Mouse (Mus musculus) G1E (cell line): ENCODE measurements at regions not wholly inside any gene's neighbourhood (a gene's known extent, or its start where the extent isn't known, plus 50 kb on each side); places are given as distances from the start of the nearest gene placed in this dataset.
"Not testable (repeated sequence)": the region's sequence is repeated elsewhere in the genome, so short reads cannot be mapped to it uniquely, and the experiment has no call there.

Experiments
- ATAC-seq: 2 replicates; pipeline ENCODE4 v1.8.0; 2016; ENCODE audit warnings: mild to moderate bottlenecking; ENCODE audit not compliant: insufficient number of reproducible peaks, poor library complexity, low FRiP score, severe bottlenecking; ENCODE audit errors: extremely low read depth
- DNase-seq: peaks from one replicate; pipeline ENCODE4 v3.0.0; 2012; ENCODE audit warnings: low spot score
- H3K27me3 ChIP-seq: 2 replicates; pipeline ENCODE4 v1.6.1; 2012; ENCODE audit warnings: mild to moderate bottlenecking, low read length, inconsistent platforms; ENCODE audit not compliant: insufficient read depth
- H3K36me3 ChIP-seq: replicated peaks from 2 replicates; pipeline ENCODE3; 2012; ENCODE audit warnings: mild to moderate bottlenecking, inconsistent platforms
- H3K4me1 ChIP-seq: 2 replicates; pipeline ENCODE4 v1.6.1; 2012; ENCODE audit warnings: low read depth, low read length, inconsistent platforms, mixed read lengths; ENCODE audit not compliant: insufficient read depth
- H3K4me3 ChIP-seq: 2 replicates; pipeline ENCODE4 v1.5.1; 2012; ENCODE audit warnings: low read depth, mild to moderate bottlenecking, inconsistent platforms, low read length, moderate library complexity, mixed read lengths
- H3K9me3 ChIP-seq: replicated peaks from 2 replicates; pipeline ENCODE4 v1.6.1; 2012; ENCODE audit warnings: inconsistent platforms
- CTCF ChIP-seq: IDR thresholded peaks from 2 replicates; pipeline ENCODE4 v1.5.1; 2012; ENCODE audit warnings: low read depth, low read length, inconsistent platforms, mixed read lengths
- GATA1 ChIP-seq: IDR thresholded peaks from 2 replicates; pipeline ENCODE4 v1.6.1; 2012; ENCODE audit warnings: borderline replicate concordance, low read length, inconsistent platforms, mixed read lengths
- GATA2 ChIP-seq: IDR thresholded peaks from 2 replicates; pipeline ENCODE4 v1.6.1; 2012; ENCODE audit warnings: low read depth, low read length, inconsistent platforms, borderline replicate concordance
- POLR2AphosphoS5 ChIP-seq: IDR thresholded peaks from 2 replicates; pipeline ENCODE4 v1.6.1; 2012; ENCODE audit warnings: low read depth, low read length, inconsistent platforms; ENCODE audit not compliant: insufficient replicate concordance
- TAL1 ChIP-seq: conservative IDR thresholded peaks from 2 replicates; pipeline ENCODE4 v1.6.1; 2012; ENCODE audit warnings: low read depth, low read length, inconsistent platforms, mixed read lengths

DNA sequence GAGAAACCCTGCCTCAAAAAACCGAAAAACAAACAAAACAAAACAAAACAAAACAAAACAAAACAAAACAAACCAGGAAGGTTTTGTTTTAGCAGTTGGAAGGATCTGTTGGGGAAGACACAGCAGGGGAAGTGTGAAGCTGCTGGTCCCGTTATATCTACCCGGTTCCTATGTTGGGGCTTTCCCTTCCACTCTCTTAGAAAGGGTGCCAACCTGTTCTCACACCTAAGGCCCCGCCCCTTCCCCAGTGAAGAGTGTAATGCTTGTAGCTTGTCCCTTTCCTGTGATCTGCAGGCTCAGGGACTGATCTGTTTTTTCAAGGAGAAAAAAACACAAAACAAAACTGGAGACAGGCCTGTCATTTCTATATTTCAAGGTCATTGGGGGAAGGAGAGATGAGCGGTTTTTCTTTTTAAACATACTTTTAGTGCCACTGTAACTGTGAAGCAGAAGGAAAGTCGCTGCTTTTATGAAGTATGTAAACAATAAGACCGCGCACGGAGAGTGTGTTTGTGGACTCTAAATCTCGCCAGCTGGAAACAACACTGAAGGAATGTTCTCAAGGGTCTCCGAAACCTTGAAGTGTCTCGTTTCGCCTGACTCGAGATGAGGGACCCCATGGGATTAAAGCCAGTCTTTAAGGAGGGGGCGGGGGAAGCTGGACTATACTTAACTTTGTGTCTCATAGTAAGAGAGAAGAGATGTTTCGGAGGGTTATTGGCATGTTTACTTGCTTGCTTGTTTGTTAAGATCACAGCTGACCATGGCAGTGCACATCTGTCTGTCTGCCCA is 256.1 kb downstream of the Prex1 start:
- H3K27me3 ChIP-seq = no peaks in the 10 kb centered on the region
- peaks cover 74% of the 10 kb centered on the region for H3K9me3 ChIP-seq
- no peak for ATAC-seq
- no peak for DNase-seq
- no peaks in the 10 kb centered on the region for H3K4me1 ChIP-seq
- no peaks in the 10 kb centered on the region for H3K36me3 ChIP-seq
- TF ChIP-seq GATA2 = no peak
- no peak for TF ChIP-seq GATA1
- TF ChIP-seq CTCF = no peak
- TF ChIP-seq TAL1 = no peak
- TF ChIP-seq POLR2AphosphoS5 = no peak
- no peak overlapping the region for H3K4me3 ChIP-seq

DNA sequence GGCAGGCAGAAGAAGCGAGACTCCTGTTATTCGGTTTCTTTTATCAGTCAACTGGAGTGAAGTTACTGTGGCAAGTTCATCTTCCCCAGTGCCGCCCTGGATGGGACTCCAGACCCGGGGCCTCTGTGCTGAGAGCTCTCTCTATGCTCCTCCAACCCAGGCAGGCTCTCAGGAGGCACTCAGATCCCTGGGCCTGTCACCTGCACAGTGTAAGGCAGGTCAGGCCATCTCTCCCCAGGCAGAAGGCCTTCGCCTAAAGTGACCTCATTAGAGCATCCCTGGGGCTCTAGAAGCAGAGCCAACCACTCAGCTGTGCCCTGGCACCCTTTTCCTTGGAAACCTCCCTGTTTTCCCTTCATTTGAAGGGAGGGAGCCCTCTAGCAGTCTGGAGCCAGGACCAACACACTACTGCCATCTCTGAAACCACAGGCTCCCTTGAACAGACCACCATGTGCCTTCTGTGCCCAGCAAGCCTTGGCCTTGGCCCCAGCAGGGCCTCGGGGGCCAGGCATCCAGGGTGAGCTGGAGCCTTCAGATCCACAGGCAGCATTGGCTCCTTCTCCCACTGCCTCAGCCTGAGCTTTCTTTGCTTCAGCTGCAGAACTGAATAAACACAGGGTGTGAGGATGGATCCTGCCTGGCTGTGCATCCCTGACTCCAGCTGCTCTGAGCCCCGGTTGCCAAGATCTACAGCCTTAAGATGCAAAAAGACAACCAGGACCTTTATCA is 259.3 kb downstream of the Prex1 start:
- not testable (repeated sequence) for H3K36me3 ChIP-seq, H3K27me3 ChIP-seq, H3K4me3 ChIP-seq, H3K4me1 ChIP-seq, ATAC-seq, DNase-seq
- H3K9me3 ChIP-seq = peaks cover 79% of the 10 kb centered on the region

DNA sequence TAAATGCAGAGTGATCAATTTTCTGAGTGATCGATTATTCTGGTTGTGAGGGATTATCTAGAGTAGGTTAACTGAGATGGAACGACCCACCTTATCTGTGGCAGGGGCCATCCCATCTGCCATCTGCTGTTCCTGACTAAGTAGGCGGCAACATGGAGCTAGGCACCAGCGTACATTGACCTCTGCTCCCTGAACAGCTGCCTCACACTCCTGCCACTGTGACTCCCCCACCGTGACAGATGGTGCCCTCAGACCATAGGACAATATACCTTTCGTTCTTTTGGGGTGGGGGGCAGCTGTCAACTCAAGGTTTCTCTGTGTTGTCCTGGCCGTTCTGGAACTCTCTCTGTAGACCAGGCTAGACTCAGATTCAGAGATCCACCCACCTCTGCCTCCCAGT is 262.7 kb downstream of the Prex1 start:
- DNase-seq (no peak), ATAC-seq (no peak)
- Histone ChIP-seq H3K4me3 (no peak overlapping the region), H3K27me3 (no peaks in the 10 kb centered on the region), H3K9me3 (peaks cover 84% of the 10 kb centered on the region), H3K36me3 (no peaks in the 10 kb centered on the region), H3K4me1 (no peaks in the 10 kb centered on the region)
- TF ChIP-seq POLR2AphosphoS5 = no peak
- no peak for TF ChIP-seq CTCF
- no peak for TF ChIP-seq GATA1
- no peak for TF ChIP-seq TAL1
- TF ChIP-seq GATA2 = no peak

DNA sequence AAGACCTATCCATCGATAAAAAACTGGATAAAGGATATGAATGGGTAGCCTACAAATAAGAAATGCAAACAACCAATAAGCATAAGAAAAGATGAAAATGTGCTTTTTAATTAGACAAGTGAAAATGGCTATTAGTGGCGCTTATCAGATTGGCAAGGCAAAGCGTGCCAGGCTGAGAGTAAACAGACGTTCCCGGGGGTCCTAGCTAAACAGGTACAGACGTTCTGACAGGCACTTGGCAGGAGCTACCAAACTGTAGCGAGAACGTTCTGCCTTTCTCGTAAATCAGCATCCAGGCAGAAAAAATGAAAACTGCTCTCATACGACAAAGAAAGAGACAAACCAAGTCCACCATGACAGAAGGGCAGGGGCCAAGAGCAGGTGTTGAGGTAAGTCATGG is 263.3 kb downstream of the Prex1 start:
- Histone ChIP-seq H3K9me3 (peaks cover 82% of the 10 kb centered on the region), H3K27me3 (no peaks in the 10 kb centered on the region), H3K36me3 (no peaks in the 10 kb centered on the region), H3K4me1 (no peaks in the 10 kb centered on the region), H3K4me3 (no peak overlapping the region)
- no peak for TF ChIP-seq GATA2
- TF ChIP-seq POLR2AphosphoS5 = no peak
- TF ChIP-seq TAL1 = no peak
- no peak for TF ChIP-seq CTCF
- TF ChIP-seq GATA1 = no peak
- DNase-seq (no peak), ATAC-seq (no peak)

DNA sequence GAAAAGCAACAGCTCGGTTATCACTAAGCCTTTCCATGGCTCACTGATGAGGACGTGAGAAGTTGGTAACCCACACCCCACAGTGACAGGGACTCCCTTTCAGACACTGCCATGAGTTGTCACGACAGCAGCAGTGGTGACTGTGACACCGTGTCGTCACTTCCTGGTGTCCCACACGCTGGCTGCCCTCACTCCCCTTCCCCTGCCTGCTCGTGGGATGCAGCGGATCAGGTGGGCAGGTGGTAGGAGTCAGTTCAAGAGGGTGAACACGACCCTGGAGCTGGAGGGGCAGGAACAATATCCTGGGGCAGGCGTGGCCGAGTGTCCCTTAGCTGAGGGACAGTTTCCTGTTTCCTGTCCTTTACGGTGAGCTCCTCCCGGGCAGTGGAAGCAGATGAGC is 264.9 kb downstream of the Prex1 start:
- no peaks in the 10 kb centered on the region for H3K4me1 ChIP-seq
- H3K36me3 ChIP-seq = no peaks in the 10 kb centered on the region
- DNase-seq (no peak), ATAC-seq (no peak)
- H3K4me3 ChIP-seq = no peak overlapping the region; the same call in 1 of the 2 replicates
- no peaks in the 10 kb centered on the region for H3K27me3 ChIP-seq
- TF ChIP-seq GATA2 (no peak), TAL1 (no peak), CTCF (no peak), GATA1 (no peak), POLR2AphosphoS5 (no peak)
- peaks cover 73% of the 10 kb centered on the region for H3K9me3 ChIP-seq

DNA sequence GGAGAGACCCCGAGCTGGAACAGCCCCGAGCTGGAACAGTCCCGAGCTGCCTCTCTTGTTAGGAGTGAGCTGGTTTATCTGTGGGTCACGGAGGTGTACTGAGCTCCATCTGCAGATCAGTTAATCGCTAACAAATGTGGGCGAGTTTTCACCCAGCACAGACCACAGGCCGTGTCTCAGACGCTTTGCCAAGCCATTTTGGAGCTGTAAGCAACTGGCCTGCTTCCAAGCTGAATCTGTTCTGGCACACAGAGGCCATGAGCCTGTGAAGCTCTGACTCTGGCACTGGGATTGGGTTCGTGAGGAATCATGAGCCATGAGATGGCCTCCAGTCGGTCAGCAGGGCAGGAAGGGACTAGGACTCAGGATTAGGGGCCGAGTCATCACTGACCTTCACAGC is 265.5 kb downstream of the Prex1 start:
- ATAC-seq = no peak
- no peak for DNase-seq
- Histone ChIP-seq H3K27me3 (no peaks in the 10 kb centered on the region), H3K36me3 (no peaks in the 10 kb centered on the region), H3K4me3 (no peak overlapping the region), H3K9me3 (peaks cover 72% of the 10 kb centered on the region), H3K4me1 (no peaks in the 10 kb centered on the region)
- TF ChIP-seq POLR2AphosphoS5 (no peak), TAL1 (no peak), GATA2 (no peak), CTCF (no peak), GATA1 (no peak)
